Mouse (Mus musculus): ENCODE results near the gene Ipo11. TPM values are rescaled to one million over a fixed set of nuclear protein-coding genes. Genes with fewer than 3 reads are reported as not detected.

Gene Ipo11
- polyA plus RNA-seq, 1 experiment from 2014 or later: 29.7 TPM

DNA sequence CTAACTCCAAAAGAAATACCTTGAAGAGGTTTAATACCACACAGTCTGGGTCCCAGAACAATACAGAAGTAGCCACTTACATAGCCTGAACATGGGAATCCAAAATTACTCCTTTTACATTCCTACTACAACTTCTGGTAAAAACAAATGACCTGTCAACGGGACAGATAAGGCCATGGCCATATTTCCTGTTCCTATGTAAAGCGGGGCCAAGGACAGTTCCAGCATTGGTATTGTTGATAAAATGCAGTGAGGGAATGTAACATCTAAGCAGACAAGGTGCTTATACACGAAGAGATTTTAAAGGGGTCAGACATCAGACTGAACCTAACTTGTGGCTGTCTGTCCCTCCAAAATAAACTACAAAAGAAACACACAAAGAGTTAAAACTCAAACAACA, 91.8 kb downstream of the Ipo11 start:
- no peak for TF ChIP-seq CTCF (IDR thresholded peaks at IDR 0.05)
- H3K27me3 ChIP-seq: no peaks in the 10 kb centered on the region
- ATAC-seq (no peak), DNase-seq (ENCODE audit: low read depth, low spot score) (no peak)
- in situ Hi-C loops (cut with MboI; ENCODE audit: low pct_unique_long_range_greater_than_20kb): no loop called here
- CTCF ChIA-PET: no interaction called here
- POLR2A ChIA-PET: interaction anchor here (0.6 kb wide), 1 partner anchor 1019 kb away, joined by 5 read pairs; no protein-coding TSS in a partner anchor

DNA sequence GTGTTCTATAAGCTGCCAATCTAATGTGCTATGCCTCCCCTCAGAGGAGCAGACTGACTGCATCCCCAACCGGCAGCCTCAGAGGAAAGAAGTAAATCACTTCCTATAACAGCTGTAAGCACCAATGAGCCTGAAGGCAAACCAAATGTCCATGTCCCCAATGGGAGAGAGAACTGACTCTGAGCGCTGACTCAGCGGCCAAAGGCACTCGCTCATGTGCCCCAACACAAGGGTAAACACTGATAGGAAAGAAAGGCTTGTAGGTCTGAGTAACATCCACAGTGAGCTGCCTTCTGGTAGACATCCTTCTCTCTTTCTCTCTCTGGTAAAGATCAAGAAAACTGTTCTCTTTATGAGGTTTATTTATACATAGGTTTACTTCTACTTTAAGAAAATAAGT, 94.2 kb downstream of the Ipo11 start:
- ATAC-seq: no peak
- DNase-seq (ENCODE audit: low read depth, low spot score): no peak
- TF ChIP-seq CTCF (IDR thresholded peaks at IDR 0.05): no peak
- H3K27me3 ChIP-seq: no peaks in the 10 kb centered on the region
- in situ Hi-C loops (cut with MboI; ENCODE audit: low pct_unique_long_range_greater_than_20kb): no loop called here
- POLR2A ChIA-PET: no interaction called here
- CTCF ChIA-PET: interaction anchor here (1.3 kb wide), 1 partner anchor 33 kb away, joined by 3 read pairs; no protein-coding TSS in a partner anchor

DNA sequence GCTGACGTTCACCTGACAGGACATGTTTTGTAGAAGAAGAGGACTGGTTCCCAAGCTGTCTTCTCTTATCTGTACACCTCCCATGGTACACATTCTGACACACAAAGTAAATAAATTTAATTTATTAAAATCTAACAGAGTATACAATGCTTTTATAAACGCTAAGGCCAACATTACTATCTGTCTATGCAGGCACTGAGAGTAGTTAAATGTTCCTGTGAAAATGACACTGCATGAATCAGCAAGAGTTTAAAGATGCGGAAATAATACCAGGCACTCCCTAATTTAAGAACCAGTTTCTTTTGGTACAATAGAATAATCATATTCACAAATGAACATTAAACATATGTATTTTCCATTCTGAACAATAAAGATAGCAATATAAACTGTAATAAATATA, 98.0 kb downstream of the Ipo11 start:
- POLR2A ChIA-PET: no interaction called here
- no peak for TF ChIP-seq CTCF (IDR thresholded peaks at IDR 0.05)
- CTCF ChIA-PET: no interaction called here
- ATAC-seq (no peak), DNase-seq (ENCODE audit: low read depth, low spot score) (no peak)
- in situ Hi-C loops (cut with MboI; ENCODE audit: low pct_unique_long_range_greater_than_20kb): no loop called here
- H3K27me3 ChIP-seq: no peaks in the 10 kb centered on the region

DNA sequence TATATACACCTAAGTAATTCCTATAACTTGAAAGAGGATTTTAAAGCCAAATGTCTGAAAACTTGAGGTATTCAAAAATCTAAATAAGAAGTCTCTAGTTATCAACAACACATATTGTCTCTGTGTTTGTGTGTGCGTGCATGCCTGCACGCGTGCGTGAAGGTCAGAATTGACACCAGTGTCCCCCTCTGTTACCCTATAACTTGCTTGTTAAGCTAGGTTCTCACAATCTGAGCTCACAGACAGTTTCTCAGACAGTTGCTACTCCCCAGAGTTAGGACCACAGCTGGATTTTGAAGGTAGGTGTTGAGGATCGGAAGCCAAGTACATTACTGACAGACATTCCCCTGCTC, 100.3 kb downstream of the Ipo11 start:
- ChIA-PET POLR2A (interaction anchor here (0.6 kb wide), 1 partner anchor 32 kb away, joined by 3 read pairs; no protein-coding TSS in a partner anchor), CTCF (no interaction called here)
- in situ Hi-C loops (cut with MboI; ENCODE audit: low pct_unique_long_range_greater_than_20kb): no loop called here
- no peaks in the 10 kb centered on the region for H3K27me3 ChIP-seq
- DNase-seq (ENCODE audit: low read depth, low spot score) (no peak), ATAC-seq (no peak)
- no peak for TF ChIP-seq CTCF (IDR thresholded peaks at IDR 0.05)

DNA sequence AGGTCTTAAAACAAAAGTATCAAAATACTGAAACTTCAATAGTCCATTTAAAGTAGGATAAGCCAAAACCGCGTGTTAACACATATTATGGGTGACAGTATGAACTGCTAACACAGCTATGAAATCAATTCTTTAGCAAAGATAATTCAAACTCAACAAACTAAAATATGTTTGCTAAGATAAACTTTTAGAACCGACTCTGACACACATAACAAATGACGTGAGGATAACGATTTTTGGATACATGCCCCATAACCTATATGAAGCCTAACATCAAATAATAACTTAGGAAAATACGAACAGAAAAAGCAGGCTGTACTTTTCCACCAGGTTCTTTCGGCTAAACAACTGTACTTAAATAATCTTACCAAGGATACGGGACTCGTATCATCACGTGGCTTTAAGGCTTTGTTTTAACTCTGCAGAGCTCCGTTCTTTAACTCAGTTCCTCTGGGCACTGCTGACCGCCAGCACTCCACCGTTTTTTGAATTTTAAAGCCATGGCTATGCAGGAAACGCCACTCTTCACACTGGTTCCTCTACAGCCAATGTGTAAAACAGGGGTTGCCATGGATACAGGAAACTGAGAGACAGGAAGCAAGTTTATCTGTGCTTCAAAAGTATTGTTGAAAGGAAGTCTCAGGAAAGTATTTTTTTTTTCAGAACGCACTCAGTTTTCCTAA, 100.8 kb downstream of the Ipo11 start:
- ATAC-seq (no peak), DNase-seq (ENCODE audit: low read depth, low spot score) (no peak)
- no peak for TF ChIP-seq CTCF (IDR thresholded peaks at IDR 0.05)
- no peaks in the 10 kb centered on the region for H3K27me3 ChIP-seq
- in situ Hi-C loops (cut with MboI; ENCODE audit: low pct_unique_long_range_greater_than_20kb): no loop called here
- ChIA-PET CTCF (no interaction called here), POLR2A (interaction anchor here (0.6 kb wide), 1 partner anchor 33 kb away, joined by 3 read pairs; no protein-coding TSS in a partner anchor)

DNA sequence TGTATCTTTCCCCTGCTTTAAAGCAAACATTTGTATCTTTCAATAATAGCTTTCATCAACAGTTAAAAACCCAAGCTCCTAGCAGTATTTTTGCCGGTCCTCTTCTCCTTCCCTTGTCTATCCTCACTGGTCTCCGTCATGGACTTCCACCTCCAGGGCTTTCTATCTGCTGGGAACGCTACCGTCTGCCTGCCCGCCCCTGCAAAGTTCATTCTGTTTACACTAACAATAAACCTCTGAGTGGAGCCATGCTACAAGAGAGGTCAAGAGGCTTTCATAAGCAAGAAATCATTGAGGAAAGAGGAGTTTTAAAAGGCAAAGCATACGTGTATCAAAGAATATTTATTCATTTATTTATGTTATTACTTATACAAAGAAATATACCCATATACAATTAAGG, 106.7 kb downstream of the Ipo11 start:
- no peak for ATAC-seq
- ChIA-PET CTCF (no interaction called here), POLR2A (no interaction called here)

DNA sequence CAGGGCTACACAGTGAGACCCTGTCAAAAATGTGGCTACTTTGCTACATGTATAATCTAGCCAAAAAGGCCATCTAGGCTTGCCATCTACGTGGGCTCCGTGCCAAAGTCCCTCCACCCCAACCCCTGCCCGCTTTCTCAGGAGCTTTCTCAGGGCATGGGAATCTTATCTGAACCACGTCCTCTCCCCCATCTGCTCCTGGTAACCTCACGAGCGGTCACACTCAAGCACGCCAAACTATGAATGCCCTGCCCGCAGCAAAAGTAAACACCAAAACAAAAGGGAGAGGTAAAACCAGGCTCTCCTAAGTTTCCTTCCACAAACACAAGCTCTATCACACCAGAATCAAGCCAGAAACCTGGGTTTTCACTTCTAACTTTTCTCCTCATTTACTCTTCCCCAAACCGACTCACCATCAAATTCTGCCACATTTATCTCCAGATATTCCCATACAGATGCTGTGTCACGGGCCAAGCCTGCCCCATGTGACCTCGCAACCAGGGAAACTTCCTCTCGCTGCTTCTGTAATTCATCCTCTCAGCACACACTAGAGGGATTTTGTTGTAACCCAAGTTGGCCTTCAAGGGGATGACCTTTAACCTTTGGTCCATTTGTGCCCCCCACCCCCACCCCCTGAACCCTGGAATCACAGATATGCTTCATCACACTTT, 107.3 kb downstream of the Ipo11 start:
- H3K27me3 ChIP-seq: no peaks in the 10 kb centered on the region
- in situ Hi-C loops (cut with MboI; ENCODE audit: low pct_unique_long_range_greater_than_20kb): no loop called here
- DNase-seq (ENCODE audit: low read depth, low spot score) (no peak), ATAC-seq (no peak)
- ChIA-PET CTCF (no interaction called here), POLR2A (no interaction called here)
- TF ChIP-seq CTCF (IDR thresholded peaks at IDR 0.05): no peak

More for the DNA sequence above, 106.7 kb downstream of the Ipo11 start:
- no peak for DNase-seq (ENCODE audit: low read depth, low spot score)
- H3K27me3 ChIP-seq: no peaks in the 10 kb centered on the region
- TF ChIP-seq CTCF (IDR thresholded peaks at IDR 0.05): no peak
- in situ Hi-C loops (cut with MboI; ENCODE audit: low pct_unique_long_range_greater_than_20kb): no loop called here

DNA sequence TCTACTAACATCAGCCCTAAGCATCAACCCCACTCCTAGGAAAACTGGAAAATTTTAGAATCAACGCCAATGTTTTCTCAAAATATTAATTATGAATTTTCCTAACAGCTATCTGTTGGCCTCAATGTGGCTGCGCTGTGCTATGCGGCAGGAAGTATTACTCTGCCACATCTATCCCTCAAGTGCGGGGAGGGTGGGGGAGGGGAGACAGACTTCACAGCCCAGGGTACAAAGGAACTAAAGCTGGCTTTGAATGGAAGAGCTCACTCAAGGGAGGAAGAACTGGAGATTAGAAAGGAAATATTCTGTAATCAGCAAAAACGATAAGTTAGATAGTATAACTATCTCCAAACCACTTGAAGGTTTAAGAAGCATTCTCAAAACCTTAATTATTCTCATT, 111.1 kb downstream of the Ipo11 start:
- ChIA-PET CTCF (no interaction called here), POLR2A (no interaction called here)
- no peak for TF ChIP-seq CTCF (IDR thresholded peaks at IDR 0.05)
- H3K27me3 ChIP-seq: no peaks in the 10 kb centered on the region
- in situ Hi-C loops (cut with MboI; ENCODE audit: low pct_unique_long_range_greater_than_20kb): no loop called here
- ATAC-seq (no peak), DNase-seq (ENCODE audit: low read depth, low spot score) (no peak)

DNA sequence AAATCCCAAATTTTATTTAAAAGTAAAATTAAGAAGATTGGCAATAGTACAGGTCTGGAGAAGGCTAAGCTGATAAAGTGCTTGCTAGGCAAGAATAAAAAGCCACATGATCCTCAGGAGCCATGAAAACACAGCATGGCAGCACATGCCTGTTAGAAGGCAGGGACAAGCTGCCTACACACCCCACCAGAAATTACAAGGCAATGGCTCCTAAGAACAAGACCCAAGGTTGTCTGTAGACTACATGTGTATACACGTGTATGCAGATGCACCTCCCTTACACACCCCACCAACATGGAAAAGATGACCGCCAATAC, 112.9 kb downstream of the Ipo11 start:
- ATAC-seq (no peak), DNase-seq (ENCODE audit: low read depth, low spot score) (no peak)
- in situ Hi-C loops (cut with MboI; ENCODE audit: low pct_unique_long_range_greater_than_20kb): no loop called here
- CTCF ChIA-PET: interaction anchor here (1.3 to 1.4 kb wide), 2 partner anchors 9 to 31 kb away, joined by 3 read pairs; no protein-coding TSS in a partner anchor
- POLR2A ChIA-PET: no interaction called here
- H3K27me3 ChIP-seq: no peaks in the 10 kb centered on the region
- TF ChIP-seq CTCF (IDR thresholded peaks at IDR 0.05): no peak

DNA sequence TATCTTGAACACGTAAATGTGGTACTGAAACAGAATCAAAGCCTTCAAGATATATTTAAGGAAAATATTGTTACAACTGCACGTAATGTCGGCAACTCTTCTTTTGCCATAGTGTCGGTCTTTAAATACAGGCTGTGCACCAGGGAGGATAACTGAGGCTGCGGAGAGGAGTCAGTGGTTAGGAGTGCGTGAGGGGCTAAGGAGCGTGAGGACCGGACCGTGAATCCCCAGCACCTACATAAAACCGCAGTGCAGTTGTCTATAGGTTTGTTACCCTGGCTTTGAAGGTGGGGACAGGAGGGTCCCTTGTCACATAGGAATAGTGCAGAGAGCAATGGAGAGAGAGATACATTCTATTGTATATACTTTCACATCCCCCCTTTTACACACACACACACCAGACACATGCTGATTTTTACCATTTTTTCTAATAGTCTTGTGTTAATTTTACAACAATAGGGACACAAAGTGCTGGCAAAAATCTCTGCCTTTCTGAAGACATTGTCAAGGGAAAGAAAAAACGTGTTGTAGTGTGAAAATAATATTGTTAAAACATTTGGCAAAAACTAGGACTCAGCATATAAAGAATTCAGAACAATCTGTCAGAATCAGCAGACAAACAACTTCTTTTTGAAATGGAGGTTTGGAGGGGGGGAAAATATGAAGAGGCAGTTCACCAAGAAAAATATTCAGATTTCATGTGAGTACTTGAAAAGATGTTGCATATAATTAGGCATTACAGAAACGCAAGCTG, 113.5 kb downstream of the Ipo11 start:
- DNase-seq (ENCODE audit: low read depth, low spot score): no peak
- ChIA-PET POLR2A (no interaction called here), CTCF (interaction anchor here (1.3 to 1.4 kb wide), 2 partner anchors 8 to 31 kb away, joined by 3 read pairs; no protein-coding TSS in a partner anchor)
- in situ Hi-C loops (cut with MboI; ENCODE audit: low pct_unique_long_range_greater_than_20kb): no loop called here
- ATAC-seq: no peak
- H3K27me3 ChIP-seq: no peaks in the 10 kb centered on the region
- no peak for TF ChIP-seq CTCF (IDR thresholded peaks at IDR 0.05)

DNA sequence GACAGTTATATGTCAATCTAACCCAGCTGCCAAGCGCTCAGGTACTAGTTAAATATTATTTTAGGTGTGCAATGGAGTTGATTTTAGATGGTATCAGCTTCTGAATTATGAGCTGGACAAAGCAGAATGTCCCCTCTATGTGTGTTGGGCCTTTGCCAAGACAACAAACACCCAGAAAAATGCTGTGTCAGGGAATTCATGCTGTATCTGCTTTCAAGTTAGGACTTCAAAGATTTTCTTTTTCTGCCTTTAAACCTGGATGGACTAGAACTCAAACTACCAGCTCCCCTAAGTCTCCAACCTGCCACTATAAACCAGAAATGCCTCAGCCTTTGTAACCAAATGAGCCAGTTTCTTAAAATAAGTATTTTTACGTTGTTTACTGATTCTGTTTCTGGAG, 116.6 kb downstream of the Ipo11 start:
- H3K27me3 ChIP-seq: no peaks in the 10 kb centered on the region
- ChIA-PET POLR2A (no interaction called here), CTCF (no interaction called here)
- no peak for TF ChIP-seq CTCF (IDR thresholded peaks at IDR 0.05)
- no peak for DNase-seq (ENCODE audit: low read depth, low spot score)
- in situ Hi-C loops (cut with MboI; ENCODE audit: low pct_unique_long_range_greater_than_20kb): no loop called here
- ATAC-seq: no peak

All from Patski (cell line).